Mouse (Mus musculus) ES-E14 (cell line): Measurements from ENCODE around the gene Ncam1. TPM values are rescaled to one million over a fixed set of nuclear protein-coding genes. Genes with fewer than 3 reads are reported as not detected.

ENCODE experiments used
- DNase-seq: peaks from one replicate; pipeline ENCODE4 v3.0.0-alpha.2; 2013; ENCODE audit warnings: low read depth, low spot score
- H3K27ac ChIP-seq: 2 replicates; pipeline ENCODE4 v1.5.1; 2012; ENCODE audit warnings: low read depth, mild to moderate bottlenecking, low read length, moderate library complexity, mixed read lengths; ENCODE audit not compliant: poor library complexity, insufficient read depth, severe bottlenecking
- H3K36me3 ChIP-seq: 2 replicates; pipeline ENCODE4 v1.6.1; 2012; ENCODE audit warnings: mild to moderate bottlenecking, low read length, moderate library complexity, mixed read lengths; ENCODE audit not compliant: control insufficient read depth, poor library complexity, insufficient read depth, severe bottlenecking
- H3K4me1 ChIP-seq, 2 experiments: fragments of 150-350 bp in 1 of 2; sonication (generic) in 1 of 2; 2 replicates each; pipeline ENCODE4 v1.6.1; 2012; ENCODE audit warnings: low read length in 2 of 2, mild to moderate bottlenecking in 1 of 2, mixed read lengths in 1 of 2; ENCODE audit not compliant: control insufficient read depth in 2 of 2, insufficient read depth in 2 of 2, poor library complexity in 1 of 2
- H3K4me3 ChIP-seq, 2 experiments: fragments of 150-350 bp in 1 of 2; sonication (generic) in 1 of 2; 2 replicates each; pipeline ENCODE4 v1.5.1; 2012; ENCODE audit warnings: low read length in 2 of 2, low read depth in 1 of 2, mild to moderate bottlenecking in 1 of 2, mixed read lengths in 1 of 2; ENCODE audit not compliant: insufficient read depth in 1 of 2, poor library complexity in 1 of 2, severe bottlenecking in 1 of 2
- H3K9ac ChIP-seq: 2 replicates; pipeline ENCODE4 v1.6.1; 2012; ENCODE audit warnings: low read depth, mild to moderate bottlenecking, low read length, mixed read lengths; ENCODE audit not compliant: poor library complexity, insufficient read depth, severe bottlenecking
- H3K9me3 ChIP-seq: fragments of 150-350 bp; sonication (generic); 2 replicates; pipeline ENCODE4 v1.6.1; 2012; ENCODE audit warnings: low read depth, mild to moderate bottlenecking, low read length; ENCODE audit not compliant: control insufficient read depth, insufficient read depth
- CHD2 ChIP-seq: IDR thresholded peaks from 2 replicates; pipeline ENCODE4 v1.6.1; 2014; ENCODE audit warnings: mild to moderate bottlenecking, low read depth, low read length, inconsistent platforms
- HCFC1 ChIP-seq: IDR thresholded peaks from 2 replicates; pipeline ENCODE4 v1.6.1; 2012; ENCODE audit warnings: low read length, inconsistent platforms, borderline replicate concordance; ENCODE audit not compliant: insufficient read depth
- MAFK ChIP-seq: IDR thresholded peaks from 2 replicates; pipeline ENCODE4 v1.6.1; 2014; ENCODE audit warnings: mild to moderate bottlenecking, low read depth, low read length, inconsistent platforms; ENCODE audit not compliant: insufficient read depth
- ZC3H11A ChIP-seq: IDR thresholded peaks from 2 replicates; pipeline ENCODE4 v1.6.1; 2012; ENCODE audit warnings: low read depth, mild to moderate bottlenecking, inconsistent platforms, low read length, borderline replicate concordance
- ZNF384 ChIP-seq: IDR thresholded peaks from 2 replicates; pipeline ENCODE4 v1.6.1; 2012; ENCODE audit warnings: low read depth, low read length, inconsistent platforms
- in situ Hi-C, 2 experiments: fragments of 600-800 bp; cut with MboI; formaldehyde crosslinking; loops; one replicate each; pipeline ENCODE4 v1.15.1; 2025; ENCODE audit warnings: low sequenced_read_pairs in 2 of 2, inconsistent platforms in 1 of 2; ENCODE audit not compliant: unreplicated experiment in 2 of 2
- total RNA-seq: library from RNA; depleted of rRNA; stranded (reverse); fragments of 300-350 nt; gene quantifications from 2 replicates; pipeline ENCODE4 v1.2.3, GENCODE M21; 2012

Ncam1 gene
- total RNA-seq, 1 experiment = 36.8 TPM

GRCm38 (mm10) chr9:49661480-49661879, 137.2 kb downstream of the Ncam1 start:
- no peaks in the 10 kb centered on the region for H3K36me3 ChIP-seq
- no peak overlapping the region for H3K9ac ChIP-seq
- in situ Hi-C loops = no loop called here
- no peak overlapping the region for H3K4me3 ChIP-seq
- no peak for DNase-seq
- H3K9me3 ChIP-seq = no peaks in the 10 kb centered on the region
- H3K4me1 ChIP-seq = no peaks in the 10 kb centered on the region
- TF ChIP-seq HCFC1 (no peak), MAFK (no peak), ZNF384 (no peak), ZC3H11A (no peak), CHD2 (no peak)
- no peak overlapping the region for H3K27ac ChIP-seq

GRCm38 (mm10) chr9:49658381-49658856, 140.3 kb downstream of the Ncam1 start:
- H3K4me1 ChIP-seq = 0 out of 4 replicates have a peak, but pooled peaks cover 0 to 3% of the 10 kb centered on the region in 2 experiments
- in situ Hi-C loops = no loop called here
- no peaks in the 10 kb centered on the region for H3K36me3 ChIP-seq
- DNase-seq = no peak
- H3K27ac ChIP-seq = no peak overlapping the region
- TF ChIP-seq CHD2 = no peak
- TF ChIP-seq ZC3H11A = no peak
- TF ChIP-seq MAFK = no peak
- TF ChIP-seq HCFC1 = no peak
- TF ChIP-seq ZNF384 = no peak
- no peaks in the 10 kb centered on the region for H3K9me3 ChIP-seq
- H3K4me3 ChIP-seq = 0 out of 4 replicates have a peak overlapping the region, but pooled peaks of 1 of the 2 experiments have one; percentile 14
- no peak overlapping the region for H3K9ac ChIP-seq

DNA sequence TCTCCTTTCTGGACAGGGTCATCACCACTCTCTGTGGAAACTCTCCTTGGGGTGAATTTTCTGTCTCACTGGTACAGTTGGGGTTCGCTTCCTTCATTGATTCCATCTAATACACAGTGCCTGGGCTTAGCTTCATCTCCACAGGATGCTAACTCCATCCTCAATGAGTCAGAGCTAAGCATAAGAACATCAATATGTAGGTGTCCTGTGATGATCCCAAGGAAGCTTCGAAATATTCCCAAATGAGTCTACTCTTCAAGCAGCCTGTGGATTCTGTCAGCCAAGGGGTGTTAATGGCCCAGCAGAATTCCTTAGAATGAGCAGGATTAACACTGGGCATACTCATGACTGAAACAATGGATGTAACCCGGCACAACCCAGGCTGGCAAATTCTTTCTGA, 144.3 kb downstream of the Ncam1 start:
- Histone ChIP-seq H3K36me3 (no peaks in the 10 kb centered on the region), H3K9me3 (no peaks in the 10 kb centered on the region), H3K4me1 (peaks cover 0 to 3% of the 10 kb centered on the region in 2 experiments; a peak in 1 of 4 replicates), H3K4me3 (no peak overlapping the region), H3K27ac (no peak overlapping the region), H3K9ac (no peak overlapping the region)
- in situ Hi-C loops = no loop called here
- DNase-seq = no peak
- TF ChIP-seq ZNF384 (no peak), CHD2 (no peak), ZC3H11A (no peak), MAFK (no peak), HCFC1 (no peak)

- in situ Hi-C loops = no loop called here
- Histone ChIP-seq H3K9me3 (no peaks in the 10 kb centered on the region), H3K4me3 (no peak overlapping the region), H3K36me3 (no peaks in the 10 kb centered on the region), H3K27ac (no peak overlapping the region), H3K4me1 (peaks cover 0 to 3% of the 10 kb centered on the region in 2 experiments; a peak in 1 of 4 replicates), H3K9ac (no peak overlapping the region)
- TF ChIP-seq MAFK = no peak
- TF ChIP-seq ZNF384 = 0 out of 2 replicates have a peak, but pooled peaks have one; percentile 25
- no peak for TF ChIP-seq ZC3H11A
- DNase-seq = peak; percentile 59
Observed at GRCm38 (mm10) chr9:49653478-49654245, 145.1 kb downstream of the Ncam1 start.
